Mouse (Mus musculus) gastrocnemius, adult 8-10 months (tissue): ENCODE data around the gene Car10. TPM values are rescaled to one million over a fixed set of nuclear protein-coding genes. Genes with fewer than 3 reads are reported as not detected.

Experiments
- DNase-seq, 2 experiments: peaks; one replicate each; pipeline ENCODE4 v3.0.0; 2022; ENCODE audit warnings: low spot score in 2 of 2
- total RNA-seq, 4 experiments: library from RNA; stranded (reverse); gene quantifications; 2 replicates each; pipeline ENCODE4 v1.2.4; 2022

Car10 gene
- total RNA-seq, 4 experiments from 2014 or later = not detected

- no peak for DNase-seq
Measured at GRCm38 (mm10) chr11:93172430-93172829, 74.6 kb downstream of the Car10 start.

- DNase-seq = no peak
Measured at GRCm38 (mm10) chr11:93173533-93174308, 75.9 kb downstream of the Car10 start.

GRCm38 (mm10) chr11:93185477-93185876, 87.6 kb downstream of the Car10 start:
- no peak for DNase-seq

DNA sequence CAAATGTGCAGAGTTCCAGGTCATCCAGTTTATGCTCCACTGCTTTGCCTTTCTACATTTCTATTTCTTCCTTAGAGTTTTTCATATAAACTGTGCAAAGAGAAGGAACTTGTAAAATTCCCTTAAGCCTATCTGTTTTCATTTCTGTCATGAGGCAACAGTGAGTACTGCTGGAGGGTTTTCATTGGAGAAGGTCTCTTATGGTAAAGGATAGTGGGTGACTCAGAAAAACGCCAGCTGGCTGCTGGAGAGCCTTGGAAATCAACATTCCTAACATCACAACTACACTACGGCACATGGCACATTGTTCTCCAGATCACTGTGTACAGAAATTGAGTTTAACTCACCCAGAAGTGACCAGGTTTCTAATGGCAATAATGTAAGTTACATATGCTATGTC, 88.3 kb downstream of the Car10 start:
- DNase-seq = no peak

GRCm38 (mm10) chr11:93188621-93189020, 90.8 kb downstream of the Car10 start:
- DNase-seq = no peak

GRCm38 (mm10) chr11:93200046-93200445, 102.2 kb downstream of the Car10 start:
- DNase-seq = no peak

DNA sequence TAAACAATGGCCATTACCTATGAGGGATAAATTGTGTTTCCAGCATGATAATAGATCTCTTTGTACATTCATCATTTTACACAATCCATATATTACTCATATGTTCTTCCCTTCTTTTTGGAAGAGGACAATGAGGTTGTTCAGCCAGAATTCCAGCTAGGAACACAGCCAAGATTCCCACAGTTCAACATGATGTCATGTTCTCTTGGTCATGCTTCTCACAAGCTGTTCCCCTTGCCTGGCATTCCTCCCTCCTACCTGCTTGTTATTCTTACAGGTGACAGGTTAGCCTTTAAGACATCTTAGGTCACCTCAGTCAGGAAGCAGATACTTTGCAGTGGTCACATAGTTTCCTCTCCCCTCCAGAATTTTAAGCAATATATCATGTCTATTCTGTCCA, 119.6 kb downstream of the Car10 start:
- DNase-seq = no peak

- no peak for DNase-seq
Measured at GRCm38 (mm10) chr11:93230057-93230456, 132.2 kb downstream of the Car10 start.

DNA sequence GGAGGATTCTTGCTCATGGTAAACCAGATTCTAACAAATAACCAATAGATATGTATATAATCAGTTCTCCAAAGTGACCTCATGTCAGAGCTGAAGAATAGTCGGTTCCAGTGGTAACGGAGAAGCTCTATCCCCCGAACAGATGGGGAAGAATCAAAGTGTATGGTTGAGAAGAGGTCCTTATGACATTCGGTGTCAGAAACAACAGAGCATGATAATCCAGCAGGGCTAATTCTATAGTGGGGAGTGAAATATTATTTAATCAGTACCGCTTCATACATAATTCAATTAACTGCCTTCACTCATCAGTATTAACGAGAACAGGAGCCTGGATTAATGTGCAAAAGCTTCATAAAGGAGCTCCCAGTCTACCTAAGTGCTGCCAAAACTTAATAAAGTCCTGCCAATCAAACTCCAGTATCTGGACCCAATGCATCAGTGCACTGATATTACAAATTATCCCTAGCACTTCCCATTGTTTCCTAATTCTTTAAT, 152.0 kb downstream of the Car10 start:
- DNase-seq = no peak

DNA sequence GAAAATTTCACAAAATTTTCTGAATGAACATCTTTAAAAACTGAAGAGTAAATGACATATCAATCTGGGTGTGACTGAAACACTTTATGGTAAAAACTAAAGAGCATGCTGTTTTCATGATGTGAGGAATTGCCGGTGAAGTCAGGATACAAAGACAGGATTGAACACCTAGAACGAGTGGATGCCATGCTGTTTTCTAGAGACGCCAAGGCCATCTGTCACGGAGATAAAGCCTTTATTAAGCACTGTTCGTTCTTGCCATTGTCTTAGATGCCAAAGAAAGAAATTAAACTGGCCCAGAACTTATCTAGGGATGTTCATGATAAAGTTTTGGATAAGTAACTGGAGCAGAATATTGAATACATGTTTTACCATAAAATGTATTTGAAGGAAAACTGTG, 153.9 kb downstream of the Car10 start:
- no peak for DNase-seq

DNA sequence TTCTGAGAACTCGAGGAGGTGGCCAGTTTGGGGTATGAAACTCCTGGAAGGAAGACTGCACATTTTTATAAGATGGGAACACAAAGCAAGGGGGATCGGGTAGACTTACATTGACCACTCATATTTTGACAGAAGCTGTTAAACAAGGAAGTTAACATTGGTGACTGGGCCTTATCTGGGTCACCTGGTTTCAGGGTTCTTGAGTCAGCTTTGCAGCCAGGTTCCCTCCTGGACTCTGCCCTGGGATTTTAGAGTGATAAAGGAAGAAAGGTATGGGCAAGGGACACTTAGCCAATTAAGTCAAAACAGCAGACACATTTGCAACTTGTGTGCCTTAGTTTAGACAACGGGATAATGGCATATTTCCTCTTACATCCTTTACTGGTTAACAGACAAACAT, 166.2 kb downstream of the Car10 start:
- DNase-seq = no peak

- no peak for DNase-seq
Measured at GRCm38 (mm10) chr11:93272016-93272415, 174.2 kb downstream of the Car10 start.

GRCm38 (mm10) chr11:93273906-93274305, 176.1 kb downstream of the Car10 start:
- DNase-seq = no peak

DNA sequence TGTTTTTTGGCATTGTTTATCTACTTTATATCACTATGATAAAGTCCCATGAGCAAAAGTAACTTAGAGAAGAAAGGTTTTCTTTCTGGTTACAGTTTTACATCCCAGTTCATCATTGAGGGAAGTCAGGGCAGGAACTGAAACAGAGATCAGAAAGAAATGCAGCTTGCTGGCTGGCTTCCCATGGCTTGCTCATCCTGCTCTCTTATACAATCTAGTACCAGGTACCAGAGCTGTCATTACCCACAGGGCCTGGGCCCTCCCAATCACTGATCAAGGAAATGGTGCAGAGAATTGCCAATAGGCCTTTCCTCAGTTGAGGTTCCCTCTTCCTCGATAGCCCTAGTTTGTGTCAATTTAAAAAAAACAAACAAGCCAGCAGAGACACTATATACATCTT, 195.8 kb downstream of the Car10 start:
- DNase-seq = no peak

DNA sequence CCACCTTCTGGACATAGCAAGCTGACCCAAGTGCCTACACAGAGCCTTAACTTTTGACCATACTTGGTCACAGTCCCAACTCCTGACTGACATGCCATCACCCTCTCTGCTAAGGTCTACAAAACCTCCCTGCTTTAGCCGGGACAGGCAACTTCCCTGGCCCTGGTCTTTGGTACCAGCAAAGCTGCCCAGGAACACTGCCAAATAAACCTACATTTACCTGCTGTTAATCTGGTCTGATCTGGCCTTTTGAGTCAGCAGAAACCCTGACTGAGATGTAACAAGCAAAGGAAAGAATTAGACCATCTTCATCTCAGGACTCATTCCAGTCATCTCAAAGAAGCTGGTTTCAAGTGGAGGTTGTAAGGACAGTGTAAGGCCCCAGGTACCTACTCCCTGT, 212.2 kb downstream of the Car10 start:
- no peak for DNase-seq

GRCm38 (mm10) chr11:93337756-93338155, 239.9 kb downstream of the Car10 start:
- no peak for DNase-seq

DNA sequence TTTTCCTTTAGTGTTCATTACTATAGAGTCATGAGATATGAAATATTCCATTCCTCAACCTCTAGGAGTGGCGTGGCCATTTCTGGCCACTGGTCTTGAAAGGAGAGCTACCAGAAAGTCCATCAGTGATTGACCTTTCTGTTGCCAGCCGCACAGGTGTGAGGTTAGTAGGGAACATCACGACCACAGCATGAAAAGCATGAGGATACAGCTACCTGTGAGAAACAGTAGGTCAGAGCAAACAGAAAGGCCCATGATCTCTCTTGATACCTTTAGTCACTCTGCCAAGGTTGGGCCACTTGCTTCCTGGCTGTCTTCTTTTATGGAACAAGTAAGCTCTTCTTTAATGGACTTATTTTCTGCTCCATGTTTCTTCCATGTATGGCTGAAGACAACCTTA, 246.1 kb downstream of the Car10 start:
- no peak for DNase-seq

DNA sequence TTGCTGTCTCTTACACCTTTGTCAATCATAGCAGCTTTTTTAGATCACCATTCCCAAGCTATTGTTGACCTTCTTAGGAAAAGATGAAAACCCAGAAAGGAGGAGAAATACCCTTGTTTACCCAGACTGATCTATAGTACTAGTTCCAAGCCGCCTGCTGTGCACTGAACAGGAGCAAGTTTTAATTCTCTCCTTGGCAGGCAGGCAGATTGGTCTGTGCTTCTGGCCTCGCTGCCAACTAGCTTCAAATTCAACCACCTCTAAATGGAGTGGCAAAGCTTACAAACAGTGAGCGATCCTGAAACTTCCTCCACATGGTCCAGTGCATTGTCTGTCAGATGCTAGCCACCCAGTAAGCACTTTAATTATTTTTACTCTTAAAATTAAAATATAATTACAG, 247.0 kb downstream of the Car10 start:
- no peak for DNase-seq

DNA sequence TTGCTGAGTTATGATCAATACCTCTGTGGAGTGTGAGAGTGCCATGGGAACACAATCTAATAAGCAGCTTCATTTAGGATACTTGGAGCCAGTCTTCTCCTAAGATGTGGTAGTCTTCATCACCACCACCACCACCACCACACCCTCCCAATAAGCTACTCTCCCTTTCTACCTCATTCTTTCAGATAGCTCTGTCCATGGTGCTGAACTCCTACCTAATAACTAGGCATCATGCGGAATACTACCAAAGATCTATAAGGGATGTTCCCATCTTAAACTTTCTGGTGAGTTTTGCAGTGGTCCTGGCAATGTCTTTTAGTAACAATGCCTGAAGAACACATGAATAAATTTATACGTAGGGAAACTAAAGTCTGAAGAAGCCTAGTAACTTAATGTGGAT, 263.7 kb downstream of the Car10 start:
- DNase-seq = no peak

- DNase-seq = no peak
Measured at GRCm38 (mm10) chr11:93364171-93364570, 266.3 kb downstream of the Car10 start.

DNA sequence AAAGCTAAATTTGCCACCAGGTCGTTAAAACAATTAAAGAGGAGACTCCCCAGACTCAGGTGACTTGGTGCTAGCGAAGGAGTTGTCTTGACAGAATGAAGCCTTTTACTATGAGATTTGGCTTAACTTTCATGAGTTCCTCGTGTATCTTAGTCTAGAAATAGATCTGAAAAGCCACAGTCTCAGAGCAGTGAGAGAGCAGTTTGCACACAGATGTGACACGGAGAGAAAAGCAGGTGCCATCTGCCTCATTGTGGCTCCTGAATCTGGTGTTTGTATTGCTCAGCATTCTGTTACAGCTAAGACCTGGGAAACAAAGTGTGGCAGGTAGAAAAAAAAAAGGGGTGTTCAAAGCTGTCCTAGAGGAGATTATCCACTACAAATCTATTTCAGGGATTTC, 269.4 kb downstream of the Car10 start:
- no peak for DNase-seq

GRCm38 (mm10) chr11:93367740-93368139, 269.9 kb downstream of the Car10 start:
- no peak for DNase-seq

- no peak for DNase-seq
Measured at GRCm38 (mm10) chr11:93373697-93374354, 276.0 kb downstream of the Car10 start.
